8 mouse cellular contexts compared by ENCODE assay signal in the genomic region with DNA sequence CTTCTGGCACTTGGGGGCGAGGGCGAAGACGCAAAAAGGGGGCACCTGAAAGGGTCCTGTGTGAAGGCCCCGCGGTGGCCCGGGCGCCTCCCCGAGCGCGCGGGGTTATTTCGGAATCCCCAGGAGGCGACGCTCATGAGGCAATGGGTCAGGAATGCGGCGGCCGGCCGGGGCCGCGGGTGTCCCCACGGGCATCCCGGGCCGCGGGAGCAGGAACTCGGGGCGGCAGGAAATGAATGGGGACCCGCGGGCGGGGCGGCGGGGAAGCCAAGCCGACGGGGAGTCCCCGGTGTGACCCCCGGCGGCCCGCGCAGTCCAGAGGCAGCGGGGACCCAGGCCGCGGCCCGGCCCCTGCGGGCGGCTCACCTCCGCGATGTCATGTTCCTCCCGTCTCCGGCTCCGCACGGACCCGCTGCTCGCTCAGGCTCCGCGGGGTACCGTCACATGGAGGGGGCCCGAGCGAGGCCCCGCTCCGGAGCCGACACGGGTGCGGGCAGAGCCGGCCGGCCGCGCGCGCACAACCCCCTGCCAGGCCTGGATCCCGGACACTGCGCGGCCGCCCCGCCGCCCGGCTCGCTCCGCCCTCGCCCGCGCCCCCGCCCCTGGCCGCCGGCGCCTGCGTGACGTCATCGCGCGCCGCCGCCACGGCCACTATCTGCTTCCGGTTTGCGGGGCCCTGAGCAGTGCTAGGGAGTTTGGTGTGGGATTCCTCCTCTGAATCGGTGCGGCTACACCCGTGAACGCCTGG. TPM values are rescaled to one million over a fixed set of nuclear protein-coding genes. Genes with fewer than 3 reads are reported as not detected.
DNase-seq lines count a peak whose midpoint lies in the region; ATAC-seq and TF ChIP-seq lines count a peak whose summit lies in the region.

A gene (minus strand): TSS at position 562 of the 748 bp plus-strand sequence.

- 2% methylated on average over 87 of the region's 98 CpGs for WGBS in forebrain, postnatal 0 days

- H3K4me1 ChIP-seq in G1E (ENCODE audit: insufficient read depth, low read depth, low read length), result peaks cover 54% of the 10 kb centered on the region
- H3K4me1 ChIP-seq in forebrain, postnatal 0 days (ENCODE audit: insufficient read depth), result peaks cover 6% of the 10 kb centered on the region

- H3K36me3 ChIP-seq in G1E (replicated peaks), result peaks cover 28% of the 10 kb centered on the region
- H3K36me3 ChIP-seq in forebrain, postnatal 0 days (ENCODE audit: insufficient read depth), result no peaks in the 10 kb centered on the region

- DNase-seq in G1E (ENCODE audit: low spot score), result peak; percentile 85
- DNase-seq in cerebellum, adult 18-20 months, result peak; percentile 77 to 91
- DNase-seq in forebrain, postnatal 0 days, result peak; percentile 93
- DNase-seq in heart, postnatal 36 days, result peak; percentile 86 to 88
- DNase-seq in layer of hippocampus, adult 8-10 months (ENCODE audit: low spot score in 2 of 2), result peak; percentile 62 to 63
- peak; percentile 89 for DNase-seq in lung, postnatal 10 days
- peak; percentile 79 for DNase-seq in ovary, postnatal 14 days (ENCODE audit: low spot score)
- peak; percentile 69 to 84 for DNase-seq in thymus, postnatal 10 days (ENCODE audit: low spot score in 2 of 2)

- peak; percentile 62 for ATAC-seq in G1E (ENCODE audit: extremely low read depth, insufficient number of reproducible peaks, low FRiP score, poor library complexity, severe bottlenecking)
- peak; percentile 96 for ATAC-seq in forebrain, postnatal 0 days

- H3K4me3 ChIP-seq in G1E (ENCODE audit: low read depth, low read length), result peak within 1 kb of the TSS; percentile 92
- peak within 1 kb of the TSS; percentile 88 for H3K4me3 ChIP-seq in forebrain, postnatal 0 days (ENCODE audit: low read depth, low read length)

- H3K9me3 ChIP-seq in G1E (replicated peaks), result no peaks in the 10 kb centered on the region
- H3K9me3 ChIP-seq in forebrain, postnatal 0 days (ENCODE audit: low read length), result no peaks in the 10 kb centered on the region

- peak within 1 kb of the TSS; percentile 82 for H3K9ac ChIP-seq in forebrain, postnatal 0 days

- peak within 1 kb of the TSS; percentile 78 for H3K27ac ChIP-seq in forebrain, postnatal 0 days (ENCODE audit: low read depth, low read length)

- H3K4me2 ChIP-seq in forebrain, postnatal 0 days (ENCODE audit: low read depth), result peak within 1 kb of the TSS; percentile 85

- intact Hi-C loops in heart, postnatal 36 days (cut with DNase I), result no loop called here

- TF ChIP-seq CTCF in G1E (IDR thresholded peaks at IDR 0.05; ENCODE audit: low read depth, low read length), result no peak
- no peak for TF ChIP-seq CTCF in forebrain, postnatal 0 days (IDR thresholded peaks at IDR 0.05; ENCODE audit: low read depth)

- H3K27me3 ChIP-seq in G1E (ENCODE audit: insufficient read depth, low read length), result no peaks in the 10 kb centered on the region
- H3K27me3 ChIP-seq in forebrain, postnatal 0 days (ENCODE audit: insufficient read depth, low read length), result no peaks in the 10 kb centered on the region

RNA-seq across cellular contexts. Expression of the gene that starts here (rescaled TPM):
- total RNA-seq in G1E (2014; fragmentation: Nextera tagmentation) (25.9 and 28.6 TPM in 2 replicates), G1E (2017) (36.4 and 43.0 TPM in 2 replicates)
- 27.1 and 28.8 TPM in 2 replicates for polyA plus RNA-seq in G1E (2012)
- 49.1 and 60.9 TPM in 2 replicates for total RNA-seq in forebrain, postnatal 0 days (2014; rRNA removed)
- polyA plus RNA-seq in forebrain, postnatal 0 days (2015; fragmentation: Nextera tagmentation; extraction: Ambion mirVana), result 21.4 and 25.5 TPM in 2 replicates
- 100 to 1,000 TPM; 166 to 210 TPM for total RNA-seq in heart, postnatal 36 days (2021)
- 100 to 1,000 TPM in 2 of 4 experiments, 10 to 100 TPM in 2; 97.1 to 101 (median 99.7) TPM for total RNA-seq in layer of hippocampus, adult 8-10 months (2022)

Comparison
In these comparisons a context has a peak if more than half of its experiments do, and no peak if none do; other contexts are left out.
1. Peak in every context shown above with its lines: DNase-seq, ATAC-seq, H3K4me3 ChIP-seq and H3K27ac ChIP-seq.